Mouse (Mus musculus): ENCODE results near the gene Shroom2.

DNA sequence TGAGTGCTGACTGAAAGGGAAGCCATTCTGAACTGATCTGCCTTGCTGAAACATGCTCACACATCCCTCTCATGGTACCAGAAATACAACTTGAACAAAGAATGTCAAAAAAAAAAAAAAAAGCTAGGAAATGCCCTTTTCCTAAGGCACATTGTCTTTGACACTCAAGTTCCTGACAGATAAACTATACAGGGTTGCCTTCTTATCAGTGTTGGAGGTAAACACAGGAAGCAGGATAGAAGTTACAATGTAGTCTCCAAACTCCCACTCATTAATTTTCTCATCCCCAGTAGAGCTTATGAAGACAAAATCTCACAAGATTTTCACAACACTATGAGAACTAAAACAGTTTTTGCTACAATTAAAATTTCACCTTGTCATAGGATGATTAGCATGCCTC, 25.6 kb downstream of the Shroom2 start:
- TF ChIP-seq POLR2A (IDR thresholded peaks at IDR 0.05; ENCODE audit: extremely low read depth, insufficient read depth, low read length) (no peak), CTCF (IDR thresholded peaks at IDR 0.05; ENCODE audit: low read depth, low read length) (no peak)
